Mouse (Mus musculus) liver, embryonic 11.5 days (tissue): ENCODE data around the gene Cilp. TPM values are rescaled to one million over a fixed set of nuclear protein-coding genes. Genes with fewer than 3 reads are reported as not detected.
"Not testable (repeated sequence)": the region's sequence is repeated elsewhere in the genome, so short reads cannot be mapped to it uniquely, and the experiment has no call there.

Source experiments
- ATAC-seq: fragments of 200-750 bp; cut with Nextera tagmentation; replicated peaks from 2 replicates; pipeline ENCODE4 v1.8.0; 2017; ENCODE audit warnings: moderate number of reproducible peaks, mild to moderate bottlenecking, moderate TSS enrichment, moderate library complexity; ENCODE audit not compliant: low FRiP score
- DNase-seq: peaks from one replicate; pipeline ENCODE4 v3.0.0-alpha.2; 2017; ENCODE audit warnings: low spot score
- H3K27ac ChIP-seq: fragments of 300-500 bp; sonication (generic); 2 replicates; pipeline ENCODE4 v1.5.1; 2014; ENCODE audit warnings: mild to moderate bottlenecking, low read depth, low read length, control low read depth
- H3K27me3 ChIP-seq: fragments of 300-500 bp; sonication (generic); replicated peaks from 2 replicates; pipeline ENCODE4 v1.6.1; 2014; ENCODE audit warnings: low read length, mixed read lengths; ENCODE audit not compliant: control insufficient read depth, insufficient read depth
- H3K36me3 ChIP-seq: fragments of 300-500 bp; sonication (generic); 2 replicates; pipeline ENCODE4 v1.6.1; 2014; ENCODE audit warnings: mild to moderate bottlenecking, low read length, moderate library complexity, mixed read lengths; ENCODE audit not compliant: control insufficient read depth, insufficient read depth
- H3K4me1 ChIP-seq: fragments of 300-500 bp; sonication (generic); replicated peaks from 2 replicates; pipeline ENCODE4 v1.6.1; 2014; ENCODE audit warnings: low read length, mixed read lengths; ENCODE audit not compliant: control insufficient read depth, insufficient read depth
- H3K4me2 ChIP-seq: fragments of 300-500 bp; sonication (generic); 2 replicates; pipeline ENCODE4 v1.6.1; 2014; ENCODE audit warnings: mild to moderate bottlenecking, control low read depth, moderate library complexity
- H3K4me3 ChIP-seq: fragments of 300-500 bp; sonication (generic); 2 replicates; pipeline ENCODE4 v1.5.1; 2014; ENCODE audit warnings: low read depth, low read length, control low read depth
- H3K9ac ChIP-seq: fragments of 300-500 bp; sonication (generic); 2 replicates; pipeline ENCODE4 v1.6.1; 2014; ENCODE audit warnings: low read depth, low read length, control low read depth
- H3K9me3 ChIP-seq: fragments of 300-500 bp; sonication (generic); 2 replicates; pipeline ENCODE4 v1.6.1; 2016; ENCODE audit warnings: low read length, inconsistent platforms, mixed read lengths; ENCODE audit not compliant: control insufficient read depth
- WGBS: fragments of 180-500 bp; shearing (Covaris S2); extraction: QIAGEN DNeasy Blood & Tissue Kit; methylation state at CpG from one replicate; pipeline ENCODE4 v1.1.7; 2014; 5-methylcytosine and 5-hydroxymethylcytosine counted together
- polyA plus RNA-seq: library from polyadenylated mRNA; unstranded; fragments of >200 nt; fragmentation: Nextera tagmentation; extraction: Ambion mirVana; gene quantifications from 2 replicates; pipeline ENCODE4 v1.2.1, GENCODE M21; 2014

Cilp gene
- polyA plus RNA-seq, 1 experiment from 2014 or later, result 0.07 TPM

GRCm38 (mm10) chr9:65281536-65282151 lies 16.7 kb downstream of the Cilp start:
- ATAC-seq (no peak), DNase-seq (no peak)
- Histone ChIP-seq H3K9ac (no peak overlapping the region), H3K4me3 (no peak overlapping the region), H3K27ac (no peak overlapping the region), H3K9me3 (no peaks in the 10 kb centered on the region), H3K36me3 (no peaks in the 10 kb centered on the region), H3K4me2 (no peak overlapping the region), H3K4me1 (no peaks in the 10 kb centered on the region), H3K27me3 (no peaks in the 10 kb centered on the region)
- WGBS, result 63% methylated on average over 5 of the region's 5 CpGs

DNA sequence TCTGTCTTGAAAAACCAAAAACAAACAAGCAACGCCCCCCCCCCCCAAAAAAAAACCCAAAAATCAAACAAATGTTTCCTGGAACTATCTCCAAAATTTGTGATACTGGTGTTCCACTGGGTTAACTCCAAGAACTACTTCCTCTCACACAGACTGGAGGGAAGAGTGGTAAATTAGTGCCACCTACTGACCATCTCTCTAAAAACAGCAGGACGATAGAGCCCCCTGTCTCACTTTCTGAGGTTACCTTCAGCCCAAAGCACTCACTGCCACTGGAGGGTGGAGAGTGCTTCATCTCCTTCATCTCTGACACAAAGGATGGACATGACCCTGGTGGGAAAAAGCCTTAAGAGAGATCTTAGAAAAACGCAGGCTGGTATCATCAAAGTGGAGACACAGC lies 18.3 kb downstream of the Cilp start:
- no peak overlapping the region for H3K4me2 ChIP-seq
- no peak overlapping the region for H3K4me3 ChIP-seq
- H3K36me3 ChIP-seq, result no peaks in the 10 kb centered on the region
- DNase-seq (no peak), ATAC-seq (no peak)
- no peak overlapping the region for H3K27ac ChIP-seq
- H3K27me3 ChIP-seq, result no peaks in the 10 kb centered on the region
- H3K9me3 ChIP-seq, result no peaks in the 10 kb centered on the region
- no peaks in the 10 kb centered on the region for H3K4me1 ChIP-seq
- H3K9ac ChIP-seq, result no peak overlapping the region
- 5% methylated on average over 3 of the region's 3 CpGs for WGBS

DNA sequence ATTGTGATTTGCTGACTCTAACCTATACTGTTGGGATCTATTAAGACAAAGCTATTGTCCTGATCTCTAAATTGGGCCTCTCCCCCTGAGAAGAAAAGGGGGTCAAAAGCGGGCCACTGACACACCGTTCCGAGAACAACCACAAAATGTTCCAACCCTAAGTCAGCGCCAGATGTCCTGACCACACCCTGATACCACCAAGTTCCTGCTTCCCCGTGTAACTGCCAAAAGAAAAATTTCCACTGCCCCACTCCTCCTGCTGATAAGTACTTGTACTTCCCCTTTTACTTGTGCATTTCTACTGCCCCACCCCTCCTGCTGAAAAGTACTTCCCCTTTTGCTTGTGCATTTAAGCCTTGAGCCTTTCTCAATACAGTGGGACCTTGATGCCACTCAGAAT lies 23.3 kb downstream of the Cilp start:
- ATAC-seq, H3K4me1 ChIP-seq, H3K27ac ChIP-seq, H3K9me3 ChIP-seq, DNase-seq, H3K27me3 ChIP-seq, H3K36me3 ChIP-seq, H3K9ac ChIP-seq, H3K4me3 ChIP-seq, H3K4me2 ChIP-seq: not testable (repeated sequence)
- 66% methylated on average over 5 of the region's 5 CpGs for WGBS

DNA sequence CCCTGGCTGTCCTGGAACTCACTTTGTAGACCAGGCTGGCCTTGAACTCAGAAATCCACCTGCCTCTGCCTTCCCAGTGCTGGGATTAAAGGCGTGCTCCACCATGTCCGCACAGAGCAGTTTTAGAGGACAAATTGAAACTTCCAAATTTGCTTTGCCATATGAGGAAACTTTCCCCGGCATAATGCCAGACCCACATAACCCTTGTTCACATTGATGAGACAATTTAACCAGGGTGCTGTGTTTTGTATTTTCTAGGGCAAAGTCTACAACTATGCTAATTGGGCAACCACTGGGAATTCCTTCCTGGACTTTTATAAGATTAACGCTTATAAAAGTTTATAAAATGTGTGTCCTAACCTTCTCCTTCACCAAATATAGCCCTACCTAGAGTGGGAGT lies 25.0 kb downstream of the Cilp start:
- no peaks in the 10 kb centered on the region for H3K27me3 ChIP-seq
- no peak overlapping the region for H3K27ac ChIP-seq
- no peak overlapping the region for H3K9ac ChIP-seq
- no peak overlapping the region for H3K4me2 ChIP-seq
- no peaks in the 10 kb centered on the region for H3K9me3 ChIP-seq
- WGBS, result 93% methylated on average over 4 of the region's 4 CpGs
- H3K4me3 ChIP-seq, result no peak overlapping the region
- no peak for DNase-seq
- H3K4me1 ChIP-seq, result peaks cover 2% of the 10 kb centered on the region
- no peaks in the 10 kb centered on the region for H3K36me3 ChIP-seq
- ATAC-seq, result no peak

GRCm38 (mm10) chr9:65292421-65292820 lies 27.4 kb downstream of the Cilp start:
- Histone ChIP-seq H3K4me1 (peaks cover 4% of the 10 kb centered on the region), H3K9ac (no peak overlapping the region), H3K36me3 (no peaks in the 10 kb centered on the region), H3K27me3 (no peaks in the 10 kb centered on the region), H3K27ac (no peak overlapping the region), H3K4me2 (no peak overlapping the region; the same call in 1 of the 2 replicates), H3K4me3 (no peak overlapping the region), H3K9me3 (no peaks in the 10 kb centered on the region)
- ATAC-seq, result no peak
- no peak for DNase-seq
- WGBS, result 77% methylated on average over 3 of the region's 3 CpGs

DNA sequence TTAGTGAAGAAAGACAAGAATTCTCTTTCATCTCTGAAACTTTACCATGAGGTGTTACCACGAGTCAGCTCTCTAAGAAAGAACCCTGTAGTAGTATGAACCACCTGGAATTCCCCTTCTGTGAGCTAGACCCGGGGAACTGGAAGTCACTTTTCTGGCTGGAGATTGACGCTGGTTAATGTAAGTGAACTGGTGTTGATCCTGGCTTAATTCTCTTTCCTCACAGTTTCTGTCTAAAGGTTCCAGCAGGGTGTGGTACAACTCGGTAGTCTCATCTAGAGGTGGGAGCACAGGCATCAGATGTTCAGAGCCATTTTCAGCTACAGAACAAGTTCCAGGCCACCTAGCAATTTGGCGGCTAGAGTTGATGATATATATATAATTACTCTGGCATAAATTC lies 28.1 kb downstream of the Cilp start:
- Histone ChIP-seq H3K9me3 (no peaks in the 10 kb centered on the region), H3K4me1 (peaks cover 7% of the 10 kb centered on the region), H3K4me3 (peak overlapping the region; percentile 96), H3K4me2 (peak overlapping the region; percentile 78), H3K27me3 (no peaks in the 10 kb centered on the region), H3K9ac (peak overlapping the region; percentile 92), H3K27ac (peak overlapping the region; percentile 10), H3K36me3 (no peaks in the 10 kb centered on the region)
- 25% methylated on average over 5 of the region's 5 CpGs for WGBS
- no peak for DNase-seq
- no peak for ATAC-seq

- Histone ChIP-seq H3K36me3 (no peaks in the 10 kb centered on the region; the same call in 1 of the 2 replicates), H3K27me3 (no peaks in the 10 kb centered on the region), H3K27ac (peak overlapping the region; percentile 10), H3K4me1 (peaks cover 7% of the 10 kb centered on the region), H3K4me3 (peak overlapping the region; percentile 96), H3K9me3 (no peaks in the 10 kb centered on the region), H3K9ac (peak overlapping the region; percentile 92), H3K4me2 (peak overlapping the region; percentile 78)
- ATAC-seq (no peak), DNase-seq (no peak)
- under 1% methylated on average over 9 of the region's 9 CpGs for WGBS
Observed at GRCm38 (mm10) chr9:65293580-65293972, 28.6 kb downstream of the Cilp start.

DNA sequence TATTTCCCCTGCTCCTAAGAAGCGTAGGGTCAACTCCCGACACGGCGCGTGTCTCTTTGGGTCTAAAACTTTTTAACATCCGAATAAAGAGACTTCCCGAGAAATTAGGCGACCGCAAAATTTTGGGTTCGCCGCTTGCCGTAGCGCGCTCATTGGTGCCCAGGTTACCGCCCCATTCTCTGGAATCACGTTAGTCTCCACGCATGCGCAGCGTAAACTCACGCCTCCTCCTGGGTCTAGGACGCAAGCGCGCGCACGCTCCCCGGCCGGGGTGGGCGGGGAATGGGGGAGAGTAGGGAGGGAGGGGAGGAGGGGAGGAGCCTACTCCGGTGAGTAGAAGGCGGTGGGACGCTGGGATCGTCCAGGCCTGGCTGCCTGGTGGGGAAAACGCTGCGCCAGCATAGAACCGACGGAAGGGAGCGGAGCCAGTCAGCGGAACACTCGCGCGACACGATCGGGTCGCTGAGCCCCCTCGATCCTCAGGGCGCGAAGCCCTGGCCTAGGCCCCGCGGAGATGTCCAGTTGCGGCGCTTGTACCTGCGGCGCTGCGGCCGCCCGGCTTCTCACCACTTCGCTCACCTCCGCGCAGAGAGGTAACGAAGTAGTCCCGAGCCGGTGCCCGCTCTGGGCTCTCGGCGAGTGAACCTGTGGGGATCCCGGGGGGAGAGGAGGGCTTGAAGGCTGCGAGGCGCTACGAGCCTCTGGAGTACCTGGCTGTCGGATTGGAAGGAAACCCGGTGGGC lies 29.2 kb downstream of the Cilp start, which contains the start of gene Clpx:
Gene Clpx (plus strand): TSS at position 288 of the 743 bp plus-strand sequence.
- ATAC-seq (peak; percentile 97), DNase-seq (peak; percentile 96)
- Histone ChIP-seq H3K9ac (peak within 1 kb of the TSS; percentile 92), H3K4me2 (peak within 1 kb of the TSS; percentile 78), H3K9me3 (no peaks in the 10 kb centered on the region), H3K4me1 (peaks cover 7% of the 10 kb centered on the region), H3K36me3 (peaks cover 2% of the 10 kb centered on the region; the same call in 1 of the 2 replicates), H3K4me3 (peak within 1 kb of the TSS; percentile 96), H3K27ac (peak within 1 kb of the TSS; percentile 75), H3K27me3 (no peaks in the 10 kb centered on the region)
- WGBS, result under 1% methylated on average over 71 of the region's 71 CpGs
